Mouse (Mus musculus) megakaryocyte, embryonic 14.5 days (primary cell): Measurements from ENCODE around the gene Nacc2.

ENCODE experiments used
- FLI1 ChIP-seq: IDR thresholded peaks from 2 replicates; pipeline ENCODE4 v1.6.1; 2012; ENCODE audit warnings: low read length, inconsistent platforms, mixed read lengths
- GATA1 ChIP-seq: IDR thresholded peaks from 3 replicates; pipeline ENCODE4 v1.6.1; 2012; ENCODE audit warnings: mixed read lengths, low read length, inconsistent platforms, borderline replicate concordance

GRCm38 (mm10) chr2:26154586-26154985 lies 31.6 kb upstream of the Nacc2 start:
- TF ChIP-seq GATA1 (no peak), FLI1 (no peak)
